Mouse (Mus musculus): ENCODE measurements around the gene Cyth3. TPM values are rescaled to one million over a fixed set of nuclear protein-coding genes. Genes with fewer than 3 reads are reported as not detected.

Cyth3 gene
- polyA plus RNA-seq, 1 experiment from 2014 or later = 48.7 TPM

DNA sequence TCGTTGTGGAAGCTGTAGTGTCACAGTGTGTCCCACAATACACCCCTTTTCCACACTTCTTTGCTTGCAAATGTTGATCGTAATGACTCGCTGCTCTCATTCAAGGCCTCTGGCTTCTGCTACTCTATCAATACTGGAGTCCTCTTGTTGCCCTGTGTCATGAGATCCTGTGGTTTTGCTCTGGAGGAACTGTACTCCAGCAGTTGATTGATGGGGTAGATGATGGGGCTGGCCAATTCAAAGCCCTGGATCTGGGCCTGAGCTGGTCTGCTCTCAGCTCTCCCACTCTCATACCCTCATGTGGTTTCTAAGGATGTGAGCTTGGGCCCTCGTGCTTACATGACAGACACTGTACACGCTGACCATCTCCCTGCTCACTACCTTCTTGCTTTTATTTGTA, 52.3 kb downstream of the Cyth3 start:
- Histone ChIP-seq H3K27ac (no peak overlapping the region), H3K9ac (no peak overlapping the region), H3K4me1 (peaks cover 10% of the 10 kb centered on the region; the same call in 1 of the 2 replicates), H3K4me2 (replicated peaks) (no peak overlapping the region), H3K27me3 (no peaks in the 10 kb centered on the region), H3K9me3 (no peaks in the 10 kb centered on the region), H3K4me3 (no peak overlapping the region), H3K36me3 (no peaks in the 10 kb centered on the region)
- ATAC-seq (ENCODE audit: insufficient number of reproducible peaks, insufficient read depth, low FRiP score, low TSS enrichment) = no peak
- WGBS = 79% methylated on average over 5 of the region's 5 CpGs

DNA sequence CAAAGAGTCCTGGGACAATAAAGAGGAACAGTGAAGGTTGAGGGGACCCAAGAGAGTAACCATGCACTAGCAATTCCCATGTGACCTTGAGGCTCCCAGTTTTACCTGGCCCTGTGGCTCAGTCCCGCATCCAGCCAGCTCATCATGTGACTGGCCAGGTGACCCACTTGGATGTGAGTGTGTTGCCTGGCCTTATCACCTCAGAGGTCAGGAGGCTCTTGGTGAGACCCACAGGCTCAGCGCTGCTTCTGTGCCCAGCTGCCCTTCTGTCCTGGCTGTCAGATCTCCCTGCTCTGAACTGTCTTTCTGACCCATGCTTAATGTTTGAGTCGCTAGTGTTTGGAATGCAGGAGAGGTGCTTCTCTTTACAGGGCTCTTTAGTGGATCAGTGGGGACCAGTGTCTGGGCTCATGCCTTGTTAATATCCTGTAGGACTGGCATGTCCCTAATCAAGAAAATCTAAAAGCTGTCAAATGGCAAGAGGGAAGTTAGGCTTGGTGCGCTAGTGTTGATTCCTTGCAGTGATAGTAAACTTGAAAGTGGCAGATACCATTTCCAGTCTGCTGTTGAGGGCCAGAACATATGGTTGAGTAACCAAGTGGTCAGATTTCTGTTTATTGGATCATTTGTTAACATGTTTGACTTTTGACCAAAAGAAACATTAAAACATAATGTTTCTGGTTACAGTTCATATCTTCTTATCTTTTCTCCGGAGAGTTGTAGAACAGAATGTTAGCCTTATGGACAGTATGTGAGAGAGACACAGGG, 54.2 kb downstream of the Cyth3 start:
- WGBS = 69% methylated on average over 5 of the region's 5 CpGs
- H3K4me2 ChIP-seq (replicated peaks) = no peak overlapping the region
- no peaks in the 10 kb centered on the region for H3K27me3 ChIP-seq
- H3K36me3 ChIP-seq = no peaks in the 10 kb centered on the region
- peaks cover 7% of the 10 kb centered on the region; the same call in 1 of the 2 replicates for H3K4me1 ChIP-seq
- H3K9ac ChIP-seq = no peak overlapping the region
- no peak overlapping the region for H3K27ac ChIP-seq
- H3K4me3 ChIP-seq = no peak overlapping the region
- H3K9me3 ChIP-seq = no peaks in the 10 kb centered on the region
- no peak for ATAC-seq (ENCODE audit: insufficient number of reproducible peaks, insufficient read depth, low FRiP score, low TSS enrichment)

DNA sequence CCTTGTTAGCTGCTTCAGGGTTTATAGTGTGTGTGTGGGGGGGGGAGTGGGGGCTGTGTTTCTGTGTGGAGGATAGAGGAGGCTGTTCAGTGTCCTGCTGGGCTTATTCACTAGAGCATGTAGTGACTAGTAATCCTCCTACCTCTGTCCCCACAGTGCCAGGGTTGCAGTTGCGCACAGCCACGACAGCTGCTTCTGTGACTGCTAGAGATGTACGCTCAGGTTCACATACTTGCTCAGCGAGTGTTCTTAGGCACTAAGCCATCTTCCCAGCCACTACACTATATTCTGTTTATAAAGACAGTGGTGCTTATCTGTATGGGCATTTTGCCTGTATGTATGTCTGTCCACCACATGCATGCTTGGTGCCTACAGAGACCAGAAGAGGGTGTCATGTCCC, 55.1 kb downstream of the Cyth3 start:
- no peak for ATAC-seq (ENCODE audit: insufficient number of reproducible peaks, insufficient read depth, low FRiP score, low TSS enrichment)
- Histone ChIP-seq H3K4me3 (no peak overlapping the region), H3K4me2 (replicated peaks) (no peak overlapping the region), H3K27me3 (no peaks in the 10 kb centered on the region), H3K36me3 (no peaks in the 10 kb centered on the region), H3K9me3 (no peaks in the 10 kb centered on the region), H3K4me1 (peaks cover 7% of the 10 kb centered on the region; the same call in 1 of the 2 replicates), H3K9ac (no peak overlapping the region), H3K27ac (no peak overlapping the region)
- 82% methylated on average over 4 of the region's 4 CpGs for WGBS

DNA sequence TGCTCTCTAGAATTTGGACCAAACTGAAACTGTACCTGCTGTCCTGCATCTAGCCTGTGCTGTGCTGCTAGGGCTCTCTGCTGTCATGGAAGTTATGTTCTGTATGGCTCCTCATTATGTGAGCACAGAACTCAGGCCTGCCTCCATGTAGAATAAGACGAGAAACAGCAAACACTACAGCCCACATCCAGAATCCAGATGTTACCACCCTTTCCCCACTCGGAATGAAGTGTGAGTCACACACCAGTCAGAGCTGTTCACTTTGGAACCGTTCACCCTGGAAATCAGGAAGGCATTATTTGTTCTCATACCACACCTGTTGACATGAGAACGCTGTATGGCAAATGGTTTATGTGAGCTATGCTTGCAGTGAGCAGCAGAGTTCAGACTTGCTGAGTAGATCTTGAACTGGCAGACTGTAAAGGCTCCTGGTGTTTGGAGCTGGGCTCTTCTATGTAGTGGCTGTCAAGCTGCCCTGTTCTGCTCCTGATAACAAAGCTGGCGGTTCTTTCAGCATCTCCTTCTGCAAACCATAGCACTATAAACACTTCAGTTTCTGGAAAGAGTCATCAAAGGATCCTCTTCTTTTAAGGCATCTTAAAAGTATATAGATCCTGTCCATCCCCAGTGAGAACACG, 56.5 kb downstream of the Cyth3 start:
- no peak overlapping the region for H3K27ac ChIP-seq
- no peak overlapping the region for H3K9ac ChIP-seq

DNA sequence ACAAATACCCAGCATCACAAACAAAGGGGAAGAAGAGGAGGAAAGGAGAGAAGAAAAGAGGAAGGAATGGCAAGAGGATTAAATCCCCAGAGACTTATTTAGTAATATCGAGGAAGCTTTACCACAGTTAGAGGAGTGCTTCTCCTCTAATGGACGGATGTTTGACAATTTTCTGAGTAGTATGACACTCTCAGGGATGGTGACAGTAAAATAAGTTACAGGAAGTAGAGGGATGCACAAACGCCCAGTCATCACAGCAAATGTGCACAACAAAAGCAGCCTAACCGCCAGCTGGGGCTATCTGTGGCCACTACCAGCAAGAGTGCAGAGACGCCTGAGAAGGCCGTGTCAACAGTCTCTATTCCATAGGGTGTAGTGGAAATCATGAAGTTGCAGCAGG, 57.4 kb downstream of the Cyth3 start:
- Histone ChIP-seq H3K27me3 (no peaks in the 10 kb centered on the region), H3K9me3 (no peaks in the 10 kb centered on the region), H3K4me3 (no peak overlapping the region), H3K9ac (no peak overlapping the region), H3K27ac (no peak overlapping the region), H3K36me3 (no peaks in the 10 kb centered on the region), H3K4me2 (replicated peaks) (no peak overlapping the region), H3K4me1 (peaks cover 16% of the 10 kb centered on the region)
- no peak for ATAC-seq (ENCODE audit: insufficient number of reproducible peaks, insufficient read depth, low FRiP score, low TSS enrichment)
- WGBS = 70% methylated on average over 6 of the region's 6 CpGs

More for the DNA sequence above, 56.5 kb downstream of the Cyth3 start:
- 62% methylated on average over 6 of the region's 6 CpGs for WGBS
- Histone ChIP-seq H3K4me1 (peaks cover 11% of the 10 kb centered on the region), H3K9me3 (no peaks in the 10 kb centered on the region), H3K4me2 (replicated peaks) (no peak overlapping the region), H3K27me3 (no peaks in the 10 kb centered on the region), H3K4me3 (no peak overlapping the region), H3K36me3 (no peaks in the 10 kb centered on the region)
- ATAC-seq (ENCODE audit: insufficient number of reproducible peaks, insufficient read depth, low FRiP score, low TSS enrichment) = no peak

DNA sequence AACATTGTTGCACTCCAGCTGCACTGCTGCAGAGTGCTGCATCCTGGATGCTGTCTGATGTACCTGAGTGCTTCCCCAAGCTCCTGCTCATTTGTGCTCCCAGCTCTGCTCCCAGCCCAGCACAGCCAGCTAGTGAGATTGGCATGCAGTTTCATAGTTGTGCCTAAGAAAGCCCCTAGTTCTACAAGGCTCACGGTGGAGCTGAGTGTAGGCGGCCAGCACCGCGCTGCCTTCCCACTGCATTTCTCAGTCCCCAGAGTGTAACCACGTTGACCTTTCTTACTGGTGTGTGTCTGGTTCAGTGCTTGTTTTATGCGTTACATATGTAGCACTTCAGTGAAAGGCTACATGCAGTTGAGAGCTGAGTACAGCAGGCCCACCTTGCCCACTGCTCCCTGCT, 61.4 kb downstream of the Cyth3 start:
- Histone ChIP-seq H3K9me3 (no peaks in the 10 kb centered on the region), H3K4me3 (no peak overlapping the region), H3K4me1 (peaks cover 9% of the 10 kb centered on the region), H3K36me3 (peaks cover 17% of the 10 kb centered on the region; the same call in 1 of the 2 replicates), H3K27me3 (no peaks in the 10 kb centered on the region), H3K4me2 (replicated peaks) (no peak overlapping the region), H3K9ac (no peak overlapping the region), H3K27ac (no peak overlapping the region)
- 41% methylated on average over 6 of the region's 6 CpGs for WGBS
- ATAC-seq (ENCODE audit: insufficient number of reproducible peaks, insufficient read depth, low FRiP score, low TSS enrichment) = no peak

DNA sequence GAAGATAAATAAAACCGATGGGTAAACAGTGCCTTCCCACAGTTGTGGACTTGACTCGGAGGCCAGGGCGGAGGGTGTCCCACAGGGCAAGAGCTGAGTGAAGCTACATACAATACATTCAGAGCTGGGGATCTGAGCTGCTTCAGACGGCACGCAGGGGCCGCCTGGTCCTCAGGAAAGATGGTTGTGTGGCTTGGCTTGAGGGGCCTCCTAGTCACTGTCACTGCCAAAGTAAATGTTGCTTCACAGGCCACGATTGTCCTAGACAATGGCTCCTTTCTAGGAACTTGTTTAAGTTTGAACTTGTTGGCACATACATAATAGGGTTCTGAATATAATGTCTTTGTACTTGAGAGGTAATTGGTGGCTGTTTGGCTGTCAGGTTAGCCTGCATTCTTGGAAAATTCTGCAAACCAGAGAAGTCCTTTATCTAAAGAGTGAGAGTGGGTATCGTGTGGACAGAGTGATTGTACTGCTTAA, 62.7 kb downstream of the Cyth3 start:
- H3K9ac ChIP-seq = no peak overlapping the region
- H3K27ac ChIP-seq = no peak overlapping the region
- H3K4me2 ChIP-seq (replicated peaks) = no peak overlapping the region
- no peak for ATAC-seq (ENCODE audit: insufficient number of reproducible peaks, insufficient read depth, low FRiP score, low TSS enrichment)
- H3K36me3 ChIP-seq = peaks cover 17% of the 10 kb centered on the region; the same call in 1 of the 2 replicates
- 85% methylated on average over 8 of the region's 8 CpGs for WGBS
- H3K9me3 ChIP-seq = no peaks in the 10 kb centered on the region
- peaks cover 9% of the 10 kb centered on the region for H3K4me1 ChIP-seq
- no peak overlapping the region for H3K4me3 ChIP-seq
- no peaks in the 10 kb centered on the region for H3K27me3 ChIP-seq

DNA sequence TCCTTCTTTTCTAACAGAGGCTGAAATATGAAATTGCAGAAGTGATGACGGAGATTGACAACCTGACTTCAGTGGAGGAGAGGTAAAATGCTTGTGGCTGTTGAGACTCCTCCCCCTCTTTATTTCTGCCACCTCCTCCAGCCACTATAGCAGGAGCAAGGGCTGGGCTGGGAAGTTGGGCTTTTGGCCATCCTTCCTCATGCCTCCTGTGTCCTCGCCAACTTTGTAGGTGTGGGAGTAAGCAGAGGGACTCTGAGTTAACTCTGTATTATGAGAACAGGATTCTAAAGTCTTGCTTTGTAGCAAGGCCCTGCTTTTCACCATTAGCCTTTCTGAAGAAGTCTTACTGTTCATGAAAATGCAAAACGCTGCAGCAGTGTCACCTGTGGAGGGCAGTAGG, 64.2 kb downstream of the Cyth3 start:
- WGBS = 88% methylated on average over 3 of the region's 3 CpGs
- no peak overlapping the region for H3K9ac ChIP-seq
- no peaks in the 10 kb centered on the region for H3K9me3 ChIP-seq
- H3K4me2 ChIP-seq (replicated peaks) = no peak overlapping the region
- H3K27ac ChIP-seq = no peak overlapping the region
- no peak overlapping the region for H3K4me3 ChIP-seq
- peaks cover 9% of the 10 kb centered on the region for H3K4me1 ChIP-seq
- H3K36me3 ChIP-seq = peaks cover 17% of the 10 kb centered on the region; the same call in 1 of the 2 replicates
- no peak for ATAC-seq (ENCODE audit: insufficient number of reproducible peaks, insufficient read depth, low FRiP score, low TSS enrichment)
- no peaks in the 10 kb centered on the region for H3K27me3 ChIP-seq

DNA sequence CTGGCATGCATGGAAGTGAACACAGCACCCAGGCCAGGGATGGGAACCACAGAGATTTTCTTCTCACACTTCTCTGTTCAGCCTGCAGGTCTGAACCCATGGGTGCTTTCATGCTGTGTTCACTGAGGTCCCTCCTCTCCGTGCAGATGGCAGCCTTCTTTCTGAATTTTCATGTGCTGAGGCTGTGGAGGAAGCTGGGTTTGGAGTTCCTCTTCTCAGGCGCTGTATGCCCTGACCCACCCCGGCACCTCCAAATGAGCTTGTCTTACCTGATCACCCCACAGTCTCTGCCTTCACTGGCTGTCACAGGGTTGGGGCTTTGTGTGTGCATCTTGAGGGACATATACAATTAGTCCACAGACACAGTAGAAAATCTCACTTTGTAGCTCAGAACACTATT, 65.3 kb downstream of the Cyth3 start:
- 99% methylated on average over 3 of the region's 3 CpGs for WGBS
- Histone ChIP-seq H3K4me3 (no peak overlapping the region), H3K27me3 (no peaks in the 10 kb centered on the region), H3K4me2 (replicated peaks) (no peak overlapping the region), H3K36me3 (peaks cover 17% of the 10 kb centered on the region), H3K27ac (no peak overlapping the region), H3K9ac (no peak overlapping the region), H3K9me3 (no peaks in the 10 kb centered on the region), H3K4me1 (peaks cover 9% of the 10 kb centered on the region)
- ATAC-seq (ENCODE audit: insufficient number of reproducible peaks, insufficient read depth, low FRiP score, low TSS enrichment) = no peak

DNA sequence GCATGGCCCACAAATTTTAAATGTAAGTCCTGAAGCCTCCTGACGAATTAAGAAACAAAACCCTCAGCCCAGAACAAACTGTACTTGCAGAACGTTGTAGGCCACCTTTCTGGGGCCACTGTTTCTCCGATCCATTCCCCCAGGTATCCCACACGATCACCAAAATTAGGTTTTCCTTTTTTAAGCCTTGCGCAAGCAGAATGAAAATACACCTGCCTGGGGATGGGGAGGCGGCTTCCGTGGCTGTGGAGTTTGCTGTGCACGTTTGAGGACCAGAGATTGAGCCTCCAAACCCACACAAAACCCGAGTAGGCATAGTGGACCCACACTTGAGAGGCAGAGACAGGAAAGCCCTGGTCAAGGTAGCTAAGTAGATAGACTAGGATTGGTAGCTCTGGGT, 68.1 kb downstream of the Cyth3 start:
- ATAC-seq (ENCODE audit: insufficient number of reproducible peaks, insufficient read depth, low FRiP score, low TSS enrichment) = no peak
- Histone ChIP-seq H3K27me3 (no peaks in the 10 kb centered on the region), H3K4me1 (no peaks in the 10 kb centered on the region), H3K9ac (no peak overlapping the region), H3K36me3 (peaks cover 31% of the 10 kb centered on the region), H3K4me3 (no peak overlapping the region), H3K4me2 (replicated peaks) (no peak overlapping the region), H3K9me3 (no peaks in the 10 kb centered on the region), H3K27ac (no peak overlapping the region)
- 89% methylated on average over 9 of the region's 9 CpGs for WGBS

DNA sequence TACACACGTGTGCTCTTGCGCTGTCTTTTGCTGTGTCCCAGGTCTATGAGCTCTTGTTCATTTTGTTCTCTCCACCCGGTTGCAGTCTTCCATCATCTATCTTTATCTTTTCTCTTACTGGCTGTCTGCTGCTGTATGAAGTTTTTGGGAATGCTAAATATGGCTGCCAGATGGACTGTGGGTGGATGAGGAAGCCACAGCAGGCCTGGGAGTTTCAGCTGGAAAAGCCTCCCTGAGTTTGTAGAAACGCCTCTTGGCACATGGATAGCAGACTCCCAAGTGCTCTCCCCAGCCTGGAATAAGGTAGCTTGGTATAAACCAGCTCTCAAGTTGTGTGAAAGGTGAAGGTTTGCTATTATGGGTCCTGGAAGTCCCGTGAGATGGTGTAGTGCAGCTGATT, 68.7 kb downstream of the Cyth3 start:
- 88% methylated on average over 5 of the region's 5 CpGs for WGBS
- peaks cover 31% of the 10 kb centered on the region for H3K36me3 ChIP-seq

DNA sequence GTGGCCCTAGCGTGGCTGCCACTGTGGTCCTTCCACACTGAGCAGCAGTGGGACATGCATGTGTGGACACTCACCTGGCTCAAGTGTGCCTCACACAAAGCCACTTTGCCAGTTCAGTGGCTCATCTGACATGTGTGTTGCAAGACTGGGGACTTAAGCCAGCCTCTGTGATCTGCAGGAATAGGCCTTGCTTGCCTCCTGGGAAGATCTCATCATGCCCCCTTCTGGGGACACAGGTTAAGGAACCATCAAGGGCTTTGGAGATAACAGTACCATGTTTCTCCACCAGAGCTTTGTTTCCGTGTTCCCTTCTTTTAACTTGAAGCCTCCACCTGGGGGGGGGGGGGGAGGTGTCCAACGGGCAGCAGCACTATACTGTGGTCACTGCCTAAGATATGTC, 74.1 kb downstream of the Cyth3 start:
- Histone ChIP-seq H3K4me1 (no peaks in the 10 kb centered on the region), H3K9me3 (no peaks in the 10 kb centered on the region), H3K27me3 (no peaks in the 10 kb centered on the region), H3K4me3 (no peak overlapping the region), H3K36me3 (peaks cover 46% of the 10 kb centered on the region), H3K9ac (no peak overlapping the region), H3K4me2 (replicated peaks) (no peak overlapping the region), H3K27ac (no peak overlapping the region)
- ATAC-seq (ENCODE audit: insufficient number of reproducible peaks, insufficient read depth, low FRiP score, low TSS enrichment) = no peak
- WGBS = 73% methylated on average over 3 of the region's 3 CpGs

More for the DNA sequence above, 68.7 kb downstream of the Cyth3 start:
- Histone ChIP-seq H3K4me3 (no peak overlapping the region), H3K9ac (no peak overlapping the region), H3K9me3 (no peaks in the 10 kb centered on the region), H3K4me1 (no peaks in the 10 kb centered on the region), H3K27ac (no peak overlapping the region), H3K27me3 (no peaks in the 10 kb centered on the region), H3K4me2 (replicated peaks) (no peak overlapping the region)
- no peak for ATAC-seq (ENCODE audit: insufficient number of reproducible peaks, insufficient read depth, low FRiP score, low TSS enrichment)

Data from embryonic facial prominence, embryonic 12.5 days (tissue).